12 mouse cellular contexts compared by ENCODE assay signal in the genomic region with DNA sequence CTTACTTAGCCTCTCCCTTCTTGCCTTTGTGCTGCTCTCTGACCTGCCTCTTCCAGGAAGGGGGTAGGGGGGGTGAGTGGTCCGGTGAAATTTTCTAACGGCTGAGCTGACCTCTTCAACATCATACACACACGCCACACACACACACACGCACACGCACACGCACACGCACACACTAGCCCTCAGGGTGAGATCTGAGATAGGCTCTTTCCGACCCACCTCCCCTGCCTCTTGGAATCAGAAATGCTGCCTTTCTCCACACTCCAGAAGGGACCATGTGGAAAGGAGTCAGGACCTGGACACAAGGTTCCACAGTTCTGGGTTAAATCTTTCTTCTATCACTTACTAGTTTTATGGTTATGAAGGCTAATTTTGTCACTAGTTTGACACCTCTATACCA. TPM values are rescaled to one million over a fixed set of nuclear protein-coding genes. Genes with fewer than 3 reads are reported as not detected.
DNase-seq lines count a peak whose midpoint lies in the region; ATAC-seq lines count a peak whose summit lies in the region.
"Had no signal": no experiment of that assay in that cellular context is flagged by ENCODE, and none has a peak within 500 bp of the region (broad histone marks: within the 10 kb centered on the region; RNA-seq: fewer than 3 reads in every experiment).

No protein-coding gene starts in this region.

- no peaks in the 10 kb centered on the region for H3K9me3 ChIP-seq in kidney, embryonic 16.5 days (ENCODE audit: low read length)
- H3K9me3 ChIP-seq in embryonic facial prominence, embryonic 13.5 days: no peaks in the 10 kb centered on the region
- H3K9me3 ChIP-seq in hindbrain, embryonic 16.5 days (ENCODE audit: control insufficient read depth, low read length): no peaks in the 10 kb centered on the region
- no peaks in the 10 kb centered on the region for H3K9me3 ChIP-seq in neural tube, embryonic 15.5 days (replicated peaks)
- H3K9me3 ChIP-seq: G1E had no signal

- no peaks in the 10 kb centered on the region for H3K36me3 ChIP-seq in kidney, embryonic 16.5 days (ENCODE audit: insufficient read depth, low read length)
- no peaks in the 10 kb centered on the region for H3K36me3 ChIP-seq in embryonic facial prominence, embryonic 13.5 days
- no peaks in the 10 kb centered on the region for H3K36me3 ChIP-seq in hindbrain, embryonic 16.5 days (ENCODE audit: control insufficient read depth, insufficient read depth, low read length)
- no peaks in the 10 kb centered on the region for H3K36me3 ChIP-seq in neural tube, embryonic 15.5 days
- H3K36me3 ChIP-seq: G1E had no signal

- 28% methylated on average over 8 of the region's 8 CpGs for WGBS in kidney, embryonic 16.5 days
- 22% methylated on average over 8 of the region's 8 CpGs for WGBS in embryonic facial prominence, embryonic 13.5 days
- WGBS in hindbrain, embryonic 16.5 days: 29% methylated on average over 8 of the region's 8 CpGs
- 34% methylated on average over 8 of the region's 8 CpGs for WGBS in neural tube, embryonic 15.5 days

- H3K27me3 ChIP-seq in kidney, embryonic 16.5 days (ENCODE audit: insufficient read depth, low read length): no peaks in the 10 kb centered on the region
- H3K27me3 ChIP-seq in embryonic facial prominence, embryonic 13.5 days: no peaks in the 10 kb centered on the region; the same call in 1 of the 2 replicates
- H3K27me3 ChIP-seq in hindbrain, embryonic 16.5 days (replicated peaks; ENCODE audit: control insufficient read depth, insufficient read depth, low read length): peaks cover 3% of the 10 kb centered on the region; the same call in 1 of the 2 replicates
- H3K27me3 ChIP-seq in neural tube, embryonic 15.5 days (replicated peaks): 0 out of 2 replicates have a peak, but pooled peaks cover 2% of the 10 kb centered on the region

- H3K4me1 ChIP-seq in kidney, embryonic 16.5 days (ENCODE audit: insufficient read depth, low read length): peaks cover 34% of the 10 kb centered on the region
- peaks cover 23% of the 10 kb centered on the region for H3K4me1 ChIP-seq in embryonic facial prominence, embryonic 13.5 days
- H3K4me1 ChIP-seq in hindbrain, embryonic 16.5 days (ENCODE audit: control insufficient read depth, insufficient read depth, low read depth, low read length): peaks cover 11% of the 10 kb centered on the region
- H3K4me1 ChIP-seq in neural tube, embryonic 15.5 days: peaks cover 23% of the 10 kb centered on the region

- DNase-seq in kidney, postnatal 14 days: no peak
- DNase-seq in frontal cortex, postnatal 10 days (ENCODE audit: low spot score in 2 of 2): no peak
- DNase-seq: gastrocnemius, postnatal 25 days; right cerebral cortex, postnatal 14 days; thymus, postnatal 25 days had no signal

- H3K4me3 ChIP-seq in kidney, embryonic 16.5 days (ENCODE audit: low read length): no peak overlapping the region
- no peak overlapping the region; the same call in 1 of the 2 replicates for H3K4me3 ChIP-seq in embryonic facial prominence, embryonic 13.5 days
- no peak overlapping the region for H3K4me3 ChIP-seq in hindbrain, embryonic 16.5 days (ENCODE audit: low read length)
- no peak overlapping the region for H3K4me3 ChIP-seq in neural tube, embryonic 15.5 days (replicated peaks)

- peak overlapping the region; percentile 50; the same call in 1 of the 2 replicates for H3K4me2 ChIP-seq in kidney, embryonic 16.5 days (replicated peaks; ENCODE audit: low read depth, low read length)
- peak overlapping the region; percentile 52 for H3K4me2 ChIP-seq in embryonic facial prominence, embryonic 13.5 days
- no peak overlapping the region for H3K4me2 ChIP-seq in hindbrain, embryonic 16.5 days (ENCODE audit: low read length)
- H3K4me2 ChIP-seq in neural tube, embryonic 15.5 days: no peak overlapping the region

- 0 out of 2 replicates have a peak overlapping the region, but pooled peaks have one; percentile 1 for H3K9ac ChIP-seq in kidney, embryonic 16.5 days (replicated peaks; ENCODE audit: low read length)
- peak overlapping the region; percentile 17; the same call in 1 of the 2 replicates for H3K9ac ChIP-seq in embryonic facial prominence, embryonic 13.5 days
- no peak overlapping the region for H3K9ac ChIP-seq in hindbrain, embryonic 16.5 days (ENCODE audit: low read depth, low read length)
- no peak overlapping the region for H3K9ac ChIP-seq in neural tube, embryonic 15.5 days (replicated peaks)

- peak overlapping the region; percentile 84 for H3K27ac ChIP-seq in kidney, embryonic 16.5 days (ENCODE audit: low read length)
- H3K27ac ChIP-seq in embryonic facial prominence, embryonic 13.5 days: 0 out of 2 replicates have a peak overlapping the region, but pooled peaks have one; percentile 3
- H3K27ac ChIP-seq in hindbrain, embryonic 16.5 days (ENCODE audit: low read depth, low read length): no peak overlapping the region
- no peak overlapping the region for H3K27ac ChIP-seq in neural tube, embryonic 15.5 days (replicated peaks)

- peak; percentile 29 for ATAC-seq in kidney, embryonic 16.5 days (ENCODE audit: low FRiP score, low TSS enrichment)
- ATAC-seq in embryonic facial prominence, embryonic 13.5 days (ENCODE audit: insufficient number of reproducible peaks, insufficient read depth, low FRiP score, low TSS enrichment, low read depth): no peak
- ATAC-seq in hindbrain, embryonic 16.5 days: peak; percentile 4; the same call in 1 of the 2 replicates
- 0 out of 2 replicates have a peak, but pooled peaks have one; percentile 15 for ATAC-seq in neural tube, embryonic 15.5 days (ENCODE audit: low FRiP score)
- no peak for ATAC-seq in megakaryocyte progenitor cell, adult 5-6 weeks (replicated peaks; ENCODE audit: poor library complexity)

RNA-seq across cellular contexts. Expression of a gene that starts 8.6 kb away (rescaled TPM):
- 11.1 and 11.6 TPM in 2 replicates for polyA plus RNA-seq in kidney, embryonic 16.5 days (2015; fragmentation: Nextera tagmentation; extraction: Ambion mirVana)
- polyA plus RNA-seq in embryonic facial prominence, embryonic 13.5 days (2015; fragmentation: Nextera tagmentation; extraction: Ambion mirVana): 1.0 and 1.8 TPM in 2 replicates
- polyA plus RNA-seq in hindbrain, embryonic 16.5 days (2015; fragmentation: Nextera tagmentation; extraction: Ambion mirVana): 0.08 and 0.09 TPM in 2 replicates
- 0.13 and 1.8 TPM in 2 replicates for polyA plus RNA-seq in neural tube, embryonic 15.5 days (2015; fragmentation: Nextera tagmentation; extraction: Ambion mirVana)
- 0.15 and 0.27 TPM in 2 replicates for total RNA-seq in megakaryocyte progenitor cell, adult 5-6 weeks (2015)
- 0.04 and 0.61 TPM in 2 replicates for total RNA-seq in megakaryocyte progenitor cell, adult 5-6 weeks (2017)
- polyA plus RNA-seq: G1E had no signal

RNA-seq across cellular contexts. Expression of a gene that starts 55.1 kb away (rescaled TPM):
- not detected in 2 replicates for polyA plus RNA-seq in kidney, embryonic 16.5 days (2015; fragmentation: Nextera tagmentation; extraction: Ambion mirVana)
- polyA plus RNA-seq in embryonic facial prominence, embryonic 13.5 days (2015; fragmentation: Nextera tagmentation; extraction: Ambion mirVana): 3.6 and 4.0 TPM in 2 replicates
- polyA plus RNA-seq in hindbrain, embryonic 16.5 days (2015; fragmentation: Nextera tagmentation; extraction: Ambion mirVana): not detected in 2 replicates
- not detected in 2 replicates for polyA plus RNA-seq in neural tube, embryonic 15.5 days (2015; fragmentation: Nextera tagmentation; extraction: Ambion mirVana)
- not detected in 2 replicates for total RNA-seq in megakaryocyte progenitor cell, adult 5-6 weeks (2015)
- total RNA-seq in megakaryocyte progenitor cell, adult 5-6 weeks (2017): not detected in 2 replicates
- total RNA-seq: G1E; liver, adult 2 months had no signal
- polyA plus RNA-seq: G1E; liver, adult 2 months had no signal

Comparison
In these comparisons a context has a peak if more than half of its experiments do, and no peak if none do; other contexts are left out.
1. ATAC-seq: peak in kidney, embryonic 16.5 days (single experiment), hindbrain, embryonic 16.5 days (single experiment) and neural tube, embryonic 15.5 days (single experiment); none in embryonic facial prominence, embryonic 13.5 days (single experiment) and megakaryocyte progenitor cell, adult 5-6 weeks (single experiment).
2. H3K27ac ChIP-seq: peak in kidney, embryonic 16.5 days (single experiment) and embryonic facial prominence, embryonic 13.5 days (single experiment); none in hindbrain, embryonic 16.5 days (single experiment) and neural tube, embryonic 15.5 days (single experiment).
3. H3K4me2 ChIP-seq: peak in kidney, embryonic 16.5 days (single experiment) and embryonic facial prominence, embryonic 13.5 days (single experiment); none in hindbrain, embryonic 16.5 days (single experiment) and neural tube, embryonic 15.5 days (single experiment).
4. H3K9ac ChIP-seq: peak in kidney, embryonic 16.5 days (single experiment) and embryonic facial prominence, embryonic 13.5 days (single experiment); none in hindbrain, embryonic 16.5 days (single experiment) and neural tube, embryonic 15.5 days (single experiment).